Mouse (Mus musculus): Measurements from ENCODE around the gene Tmem205. TPM values are rescaled to one million over a fixed set of nuclear protein-coding genes. Genes with fewer than 3 reads are reported as not detected.

Gene Tmem205
- total RNA-seq, 2 experiments from 2014 or later, result 182 to 187 TPM

DNA sequence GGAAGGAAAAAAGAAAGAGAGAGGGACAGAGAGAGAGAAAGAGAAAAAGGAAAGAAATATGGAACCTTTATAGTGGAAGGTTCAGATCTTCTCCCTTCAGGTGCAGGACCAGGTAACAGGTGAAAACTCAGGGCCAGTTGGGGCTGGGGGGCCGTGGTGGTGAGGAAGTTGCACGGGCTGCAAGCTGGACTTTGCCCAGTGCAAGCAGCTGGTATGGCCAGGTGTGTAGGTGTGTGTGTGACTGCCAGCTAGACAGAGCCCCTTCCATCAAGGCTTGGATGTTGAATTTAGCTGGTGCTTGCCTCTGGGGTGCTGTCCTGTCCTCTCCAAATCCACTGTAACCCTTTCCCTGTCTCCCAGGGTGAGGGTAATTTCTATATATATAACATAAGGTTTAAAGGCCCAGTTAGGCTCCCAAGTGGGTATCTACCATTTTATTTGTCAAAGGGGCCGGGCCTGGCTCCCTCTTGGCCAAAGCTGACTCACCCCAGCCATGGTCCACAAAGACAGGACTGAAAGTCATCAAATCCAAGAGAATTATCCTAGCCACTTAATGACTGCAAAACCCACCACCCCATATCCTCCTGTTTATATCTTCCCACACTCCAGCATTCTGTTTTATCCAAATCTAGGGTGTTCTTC, 10.4 kb downstream of the Tmem205 start:
- no peak for DNase-seq

GRCm38 (mm10) chr9:21909474-21910223, 17.7 kb downstream of the Tmem205 start:
- DNase-seq, result no peak

GRCm38 (mm10) chr9:21908216-21908615, 19.1 kb downstream of the Tmem205 start:
- no peak for DNase-seq

GRCm38 (mm10) chr9:21904031-21904430, 23.3 kb downstream of the Tmem205 start:
- no peak for DNase-seq

GRCm38 (mm10) chr9:21901223-21901820, 26.0 kb downstream of the Tmem205 start:
- DNase-seq, result peak; percentile 79

- no peak for DNase-seq
Measured at GRCm38 (mm10) chr9:21889229-21889628, 38.1 kb downstream of the Tmem205 start.

DNA sequence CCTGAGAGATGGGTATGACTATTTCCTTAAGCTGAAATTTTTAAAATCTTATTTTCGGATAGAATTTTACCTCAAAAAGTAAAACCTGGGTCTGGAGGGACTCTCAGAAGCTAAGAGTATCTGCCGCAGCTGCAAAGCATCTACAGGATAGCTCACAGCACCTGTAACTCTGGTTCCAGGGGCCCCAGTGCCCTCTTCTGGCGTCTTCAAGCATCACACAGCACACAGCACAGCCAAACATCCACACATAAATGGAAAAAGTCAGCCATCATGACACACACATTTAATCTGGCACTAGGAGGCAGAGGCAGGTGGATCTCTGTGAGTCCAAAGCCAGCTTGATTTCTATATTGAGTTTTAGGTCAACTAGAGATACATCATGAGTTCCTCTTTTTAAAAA, 50.8 kb downstream of the Tmem205 start:
- no peak for DNase-seq

- DNase-seq, result peak; percentile 41
Measured at GRCm38 (mm10) chr9:21872204-21872603, 55.2 kb downstream of the Tmem205 start.

Other genes starting within 250 kb of the Tmem205 start
- 10 to 100 TPM; 21.6 to 41.6 TPM for gene Ldlr, start 204.1 kb downstream of the Tmem205 start, total RNA-seq (2021)
- gene Spc24, start 167.3 kb downstream of the Tmem205 start, total RNA-seq (2021), result 10 to 100 TPM; 12.6 to 14.3 TPM
- 10 to 100 TPM; 33.1 to 37.2 TPM for gene Kank2, start 128.8 kb downstream of the Tmem205 start, total RNA-seq (2021)
- 10 to 100 TPM in 1 of 2 experiments, 1 to 10 TPM in 1; 7.6 to 17.9 TPM for gene Angptl8, start 92.0 kb downstream of the Tmem205 start, total RNA-seq (2021)
- gene Dock6, start 74.9 kb downstream of the Tmem205 start, total RNA-seq (2021), result 10 to 100 TPM; 40.1 to 56.3 TPM
- 10 to 100 TPM; 37.2 to 45.4 TPM for gene Rab3d, start 9.4 kb downstream of the Tmem205 start, total RNA-seq (2021)
- 1 to 10 TPM; 5.6 to 8.8 TPM for gene Ccdc159, start 85 bp downstream of the Tmem205 start, total RNA-seq (2021)
- gene Plppr2, start 9.5 kb upstream of the Tmem205 start, total RNA-seq (2021), result 10 to 100 TPM; 21.9 to 22.3 TPM
- 10 to 100 TPM; 11.9 to 15.1 TPM for gene Swsap1, start 28.2 kb upstream of the Tmem205 start, total RNA-seq (2021)
- gene Epor, start 36.0 kb upstream of the Tmem205 start, total RNA-seq (2021), result 1 to 10 TPM; 7.0 to 9.1 TPM
- gene Rgl3, start 61.9 kb upstream of the Tmem205 start, total RNA-seq (2021), result 10 to 100 TPM; 16.2 to 23.0 TPM
- under 1 TPM; 0.39 to 1.00 TPM for gene Ccdc151, start 75.1 kb upstream of the Tmem205 start, total RNA-seq (2021)
- gene Prkcsh, start 75.2 kb upstream of the Tmem205 start, total RNA-seq (2021), result 100 to 1,000 TPM; 116 to 119 TPM
- 1 to 10 TPM; 1.8 to 4.6 TPM for gene Elavl3, start 124.5 kb upstream of the Tmem205 start, total RNA-seq (2021)
- not detected for gene Gm49318, start 143.7 kb upstream of the Tmem205 start, total RNA-seq (2021)
- gene Zfp653, start 143.8 kb upstream of the Tmem205 start, total RNA-seq (2021), result 10 to 100 TPM in 1 of 2 experiments, 1 to 10 TPM in 1; 9.7 to 11.8 TPM
- 10 to 100 TPM; 70.8 to 78.5 TPM for gene Ecsit, start 157.9 kb upstream of the Tmem205 start, total RNA-seq (2021)
- 10 to 100 TPM in 1 of 2 experiments, 1 to 10 TPM in 1; 1.4 to 12.9 TPM for gene Cnn1, start 171.7 kb upstream of the Tmem205 start, total RNA-seq (2021)
- gene Elof1, start 189.6 kb upstream of the Tmem205 start, total RNA-seq (2021), result 10 to 100 TPM; 80.6 to 88.5 TPM
- 10 to 100 TPM; 28.0 to 74.3 TPM for gene Acp5, start 208.2 kb upstream of the Tmem205 start, total RNA-seq (2021)
- 10 to 100 TPM; 46.4 to 54.9 TPM for gene Pigyl, start 229.3 kb upstream of the Tmem205 start, total RNA-seq (2021)

Data from adrenal gland, postnatal 10 days (tissue).